Mouse (Mus musculus) erythroblast, embryonic 14.5 days (primary cell): ENCODE data around the gene Ccdc152. TPM values are rescaled to one million over a fixed set of nuclear protein-coding genes. Genes with fewer than 3 reads are reported as not detected.

Experiments used
- H3K27me3 ChIP-seq: 2 replicates; pipeline ENCODE4 v1.6.1; 2012; ENCODE audit warnings: inconsistent platforms; ENCODE audit not compliant: control insufficient read depth
- H3K36me3 ChIP-seq: 2 replicates; pipeline ENCODE4 v1.6.1; 2012; ENCODE audit warnings: mild to moderate bottlenecking, inconsistent platforms; ENCODE audit not compliant: control insufficient read depth
- H3K4me1 ChIP-seq: 2 replicates; pipeline ENCODE4 v1.6.1; 2012; ENCODE audit warnings: inconsistent platforms; ENCODE audit not compliant: control insufficient read depth
- H3K4me3 ChIP-seq: replicated peaks from 2 replicates; pipeline ENCODE3; 2012; ENCODE audit warnings: moderate library complexity, mild to moderate bottlenecking, inconsistent platforms
- H3K9me3 ChIP-seq: 2 replicates; pipeline ENCODE4 v1.6.1; 2012; ENCODE audit warnings: low read length, inconsistent platforms, mixed read lengths; ENCODE audit not compliant: control insufficient read depth
- GATA1 ChIP-seq: IDR thresholded peaks from 2 replicates; pipeline ENCODE4 v1.6.1; 2012; ENCODE audit warnings: low read length, inconsistent platforms, mixed read lengths
- TAL1 ChIP-seq: IDR thresholded peaks from 3 replicates; pipeline ENCODE4 v1.6.1; 2012; ENCODE audit warnings: low read length, inconsistent platforms, mixed read lengths
- polyA plus RNA-seq: library from polyadenylated mRNA; stranded (reverse); fragments of >175 nt; gene quantifications from 2 replicates; pipeline ENCODE4 v1.2.3, GENCODE M21; 2012

Gene Ccdc152
- polyA plus RNA-seq, 1 experiment = not detected

GRCm38 (mm10) chr15:3269996-3270645 is 33.2 kb downstream of the Ccdc152 start:
- TF ChIP-seq GATA1 = no peak
- TF ChIP-seq TAL1 = no peak
- H3K36me3 ChIP-seq = no peaks in the 10 kb centered on the region; the same call in 1 of the 2 replicates
- peak overlapping the region; percentile 60 for H3K4me3 ChIP-seq
- no peaks in the 10 kb centered on the region for H3K27me3 ChIP-seq
- H3K4me1 ChIP-seq = peaks cover 5% of the 10 kb centered on the region
- H3K9me3 ChIP-seq = no peaks in the 10 kb centered on the region

GRCm38 (mm10) chr15:3269496-3269895 is 33.8 kb downstream of the Ccdc152 start:
- H3K4me3 ChIP-seq = no peak overlapping the region
- H3K9me3 ChIP-seq = no peaks in the 10 kb centered on the region
- H3K27me3 ChIP-seq = no peaks in the 10 kb centered on the region
- peaks cover 5% of the 10 kb centered on the region for H3K4me1 ChIP-seq
- H3K36me3 ChIP-seq = no peaks in the 10 kb centered on the region; the same call in 1 of the 2 replicates
- no peak for TF ChIP-seq TAL1

- H3K4me1 ChIP-seq = peaks cover 5% of the 10 kb centered on the region
- H3K36me3 ChIP-seq = no peaks in the 10 kb centered on the region
- no peaks in the 10 kb centered on the region for H3K27me3 ChIP-seq
- no peaks in the 10 kb centered on the region for H3K9me3 ChIP-seq
- H3K4me3 ChIP-seq = no peak within 1 kb of the TSS
- TF ChIP-seq GATA1 (no peak), TAL1 (no peak)
Observed at GRCm38 (mm10) chr15:3268247-3268646, 35.1 kb downstream of the Ccdc152 start, which contains the start of gene Selenop. Selenop (plus strand) TSS chr15:3268547.

DNA sequence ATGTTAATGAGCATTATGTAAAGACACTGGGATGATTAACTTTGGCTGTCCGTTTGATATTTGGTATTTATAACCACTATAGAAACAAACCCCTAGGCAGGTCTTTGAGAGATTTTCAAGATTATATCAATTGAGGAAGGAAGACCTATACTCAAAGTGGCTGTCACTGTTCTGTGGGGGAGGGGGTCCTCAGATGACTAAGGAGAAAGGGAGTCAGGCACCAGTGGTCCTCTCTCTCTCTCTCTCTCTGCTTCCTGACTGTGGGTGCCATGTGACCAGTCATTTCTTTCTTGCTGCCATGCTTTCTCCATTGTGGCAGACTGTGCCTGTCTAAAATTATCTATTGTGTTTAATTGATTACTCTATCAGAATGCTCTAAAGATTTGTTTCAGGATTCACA is 38.5 kb downstream of the Ccdc152 start:
- H3K4me1 ChIP-seq = no peaks in the 10 kb centered on the region
- H3K27me3 ChIP-seq = no peaks in the 10 kb centered on the region
- no peak for TF ChIP-seq TAL1
- TF ChIP-seq GATA1 = no peak
- H3K9me3 ChIP-seq = no peaks in the 10 kb centered on the region
- no peak overlapping the region for H3K4me3 ChIP-seq
- H3K36me3 ChIP-seq = no peaks in the 10 kb centered on the region

DNA sequence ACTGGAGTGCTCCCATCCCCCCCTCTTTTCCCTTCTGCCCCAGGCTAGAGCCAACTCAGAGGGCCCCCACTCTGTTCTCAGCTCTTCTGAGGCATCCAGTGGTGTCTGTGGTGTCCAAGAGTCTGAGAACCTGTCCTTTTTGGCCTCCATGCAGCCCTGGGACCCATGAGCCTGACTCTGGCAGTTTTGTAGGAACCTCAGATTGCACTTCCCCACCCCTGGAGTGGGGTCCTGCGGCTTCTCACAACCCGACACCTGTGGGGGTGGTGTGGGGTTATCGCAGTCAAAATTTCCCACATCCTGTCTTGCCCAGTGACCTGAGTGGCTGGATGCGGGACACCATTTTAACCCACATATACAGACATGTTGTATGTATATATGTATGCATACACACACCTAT is 39.0 kb downstream of the Ccdc152 start:
- TF ChIP-seq TAL1 (no peak), GATA1 (no peak)
- no peaks in the 10 kb centered on the region for H3K4me1 ChIP-seq
- no peak overlapping the region for H3K4me3 ChIP-seq
- no peaks in the 10 kb centered on the region for H3K9me3 ChIP-seq
- no peaks in the 10 kb centered on the region for H3K36me3 ChIP-seq
- H3K27me3 ChIP-seq = no peaks in the 10 kb centered on the region

GRCm38 (mm10) chr15:3262883-3263282 is 40.4 kb downstream of the Ccdc152 start:
- Histone ChIP-seq H3K27me3 (no peaks in the 10 kb centered on the region), H3K4me1 (no peaks in the 10 kb centered on the region), H3K4me3 (no peak overlapping the region), H3K9me3 (no peaks in the 10 kb centered on the region), H3K36me3 (no peaks in the 10 kb centered on the region)
- TF ChIP-seq GATA1 (no peak), TAL1 (no peak)

DNA sequence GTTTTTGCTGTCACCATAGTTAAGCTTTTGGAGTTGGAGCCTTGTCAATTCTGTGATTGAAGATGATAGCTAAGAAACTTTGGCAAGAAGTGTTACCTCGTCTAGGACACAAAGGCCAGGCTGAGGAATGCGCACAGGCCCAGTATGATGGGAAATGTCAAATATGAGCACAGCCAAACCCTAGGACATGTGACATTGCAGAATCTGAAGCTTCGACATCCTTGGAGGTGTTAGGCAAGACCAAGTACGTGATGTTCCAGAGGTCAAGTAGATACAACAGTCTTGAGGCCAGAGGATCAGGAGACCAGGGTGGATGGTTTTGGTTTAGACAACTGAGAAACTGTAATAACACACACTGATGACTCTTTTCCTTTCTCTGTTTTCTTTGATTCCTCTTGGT is 43.0 kb downstream of the Ccdc152 start:
- H3K4me1 ChIP-seq = no peaks in the 10 kb centered on the region
- H3K9me3 ChIP-seq = no peaks in the 10 kb centered on the region
- TF ChIP-seq GATA1 (no peak), TAL1 (no peak)

DNA sequence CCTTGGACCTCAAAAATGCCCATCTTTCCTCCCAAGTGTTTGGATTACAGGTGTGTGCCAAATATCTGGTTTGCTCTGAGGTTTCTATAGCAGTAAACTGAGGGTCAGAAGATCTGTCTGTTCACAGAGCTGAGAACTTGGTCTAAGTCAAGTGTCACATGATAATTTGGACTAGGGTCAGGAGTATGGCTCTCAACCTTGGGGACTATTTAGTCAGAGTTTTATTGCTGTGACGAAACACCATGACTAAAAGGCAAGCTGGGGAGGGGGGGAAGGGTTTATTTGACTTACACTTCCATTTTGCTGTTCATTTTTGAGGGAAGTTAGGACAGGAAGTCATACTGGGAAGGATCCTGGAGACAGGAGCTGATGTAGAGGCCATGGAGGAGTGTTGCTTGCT is 44.3 kb downstream of the Ccdc152 start:
- H3K9me3 ChIP-seq = no peaks in the 10 kb centered on the region
- no peaks in the 10 kb centered on the region for H3K4me1 ChIP-seq
- H3K4me3 ChIP-seq = no peak overlapping the region
- H3K36me3 ChIP-seq = no peaks in the 10 kb centered on the region
- H3K27me3 ChIP-seq = no peaks in the 10 kb centered on the region
- no peak for TF ChIP-seq TAL1
- no peak for TF ChIP-seq GATA1

More for the DNA sequence above, 43.0 kb downstream of the Ccdc152 start:
- Histone ChIP-seq H3K4me3 (no peak overlapping the region), H3K27me3 (no peaks in the 10 kb centered on the region), H3K36me3 (no peaks in the 10 kb centered on the region)

GRCm38 (mm10) chr15:3251718-3252067 is 51.6 kb downstream of the Ccdc152 start:
- H3K4me3 ChIP-seq = no peak overlapping the region
- H3K27me3 ChIP-seq = no peaks in the 10 kb centered on the region
- H3K36me3 ChIP-seq = no peaks in the 10 kb centered on the region
- peaks cover 2% of the 10 kb centered on the region; the same call in 1 of the 2 replicates for H3K9me3 ChIP-seq
- TF ChIP-seq GATA1 = no peak
- H3K4me1 ChIP-seq = no peaks in the 10 kb centered on the region

GRCm38 (mm10) chr15:3251031-3251717 is 52.2 kb downstream of the Ccdc152 start:
- Histone ChIP-seq H3K36me3 (no peaks in the 10 kb centered on the region), H3K9me3 (peaks cover 2% of the 10 kb centered on the region; the same call in 1 of the 2 replicates), H3K4me1 (no peaks in the 10 kb centered on the region), H3K4me3 (no peak overlapping the region), H3K27me3 (no peaks in the 10 kb centered on the region)
- TF ChIP-seq GATA1 (no peak), TAL1 (no peak)
